Mouse (Mus musculus) Patski (cell line): ENCODE measurements at regions not wholly inside any gene's neighbourhood (a gene's known extent, or its start where the extent isn't known, plus 50 kb on each side); places are given as distances from the start of the nearest gene placed in this dataset.
A peak's percentile ranks its signal among the peaks of the same experiment; 100 is the strongest.
"Not testable (repeated sequence)": the region's sequence is repeated elsewhere in the genome, so short reads cannot be mapped to it uniquely, and the experiment has no call there.

ENCODE experiments used
- ATAC-seq: fragments of 100-300 bp; one replicate; pipeline ENCODE4 v1.8.0; 2021
- CTCF ChIA-PET: fragments of 350-600 bp; sonication (Branson Sonifier 250); formaldehyde crosslinking; loops from one replicate; lab custom pipeline; 2022; ENCODE audit warnings: inconsistent platforms; lab: Charles Lee
- POLR2A ChIA-PET: fragments of 350-600 bp; sonication (Branson Sonifier 250); formaldehyde crosslinking; loops from one replicate; lab custom pipeline; 2022; ENCODE audit warnings: antibody characterized with exemption, inconsistent platforms; lab: Charles Lee
- DNase-seq: peaks from one replicate; pipeline ENCODE4 v3.0.0-alpha.2; 2011; ENCODE audit warnings: low read depth, low spot score
- H3K27me3 ChIP-seq: fragments of 371-371 bp; one replicate; pipeline ENCODE4 v1.5.1; 2021
- CTCF ChIP-seq: fragments of 100-300 bp; IDR thresholded peaks from one replicate; pipeline ENCODE4 v1.5.1; 2021
- in situ Hi-C: fragments of 300-500 bp; cut with MboI; formaldehyde crosslinking; loops from 3 replicates; pipeline ENCODE4 v1.11.1; 2018; ENCODE audit warnings: low pct_unique_long_range_greater_than_20kb, mixed read lengths

- TF ChIP-seq CTCF = no peak
- H3K27me3 ChIP-seq = peaks cover 4% of the 10 kb centered on the region
- POLR2A ChIA-PET = no interaction called here
- ATAC-seq (no peak), DNase-seq (no peak)
- CTCF ChIA-PET = no interaction called here
- in situ Hi-C loops = no loop called here
These were observed 212.2 kb upstream of the Pmfbp1 start for GRCm38 (mm10) chr8:109281598-109281997.

- H3K27me3 ChIP-seq = peaks cover 30% of the 10 kb centered on the region
- ATAC-seq = no peak
- in situ Hi-C loops = no loop called here
- POLR2A ChIA-PET = no interaction called here
- no peak for DNase-seq
- CTCF ChIA-PET = no interaction called here
- no peak for TF ChIP-seq CTCF
These were observed 183.0 kb upstream of the Pmfbp1 start for GRCm38 (mm10) chr8:109310670-109311386.

GRCm38 (mm10) chr8:109311484-109312210, 182.2 kb upstream of the Pmfbp1 start:
- CTCF ChIA-PET = no interaction called here

GRCm38 (mm10) chr8:109312731-109313130, 181.1 kb upstream of the Pmfbp1 start:
- in situ Hi-C loops = no loop called here
- peaks cover 29% of the 10 kb centered on the region for H3K27me3 ChIP-seq
- TF ChIP-seq CTCF = no peak
- CTCF ChIA-PET = no interaction called here
- POLR2A ChIA-PET = interaction anchor here (0.6 kb wide), 1 partner anchor 411 kb away, joined by 3 read pairs; no protein-coding TSS in a partner anchor
- ATAC-seq (peak; percentile 31), DNase-seq (peak; percentile 17)

More at GRCm38 (mm10) chr8:109311484-109312210, 182.2 kb upstream of the Pmfbp1 start:
- in situ Hi-C loops = no loop called here
- ATAC-seq (no peak), DNase-seq (no peak)
- peaks cover 30% of the 10 kb centered on the region for H3K27me3 ChIP-seq
- POLR2A ChIA-PET = no interaction called here
- TF ChIP-seq CTCF = no peak

GRCm38 (mm10) chr8:109320955-109321354, 172.9 kb upstream of the Pmfbp1 start:
- CTCF ChIA-PET = no interaction called here
- POLR2A ChIA-PET = no interaction called here
- in situ Hi-C loops = no loop called here
- no peak for ATAC-seq
- H3K27me3 ChIP-seq = peaks cover 52% of the 10 kb centered on the region
- no peak for DNase-seq
- TF ChIP-seq CTCF = no peak

- in situ Hi-C loops = no loop called here
- CTCF ChIA-PET = no interaction called here
- no peak for TF ChIP-seq CTCF
- no peak for DNase-seq
- ATAC-seq = no peak
- POLR2A ChIA-PET = no interaction called here
- peaks cover 45% of the 10 kb centered on the region for H3K27me3 ChIP-seq
These were observed 170.5 kb upstream of the Pmfbp1 start for GRCm38 (mm10) chr8:109323351-109323750.

GRCm38 (mm10) chr8:109324241-109324640, 169.6 kb upstream of the Pmfbp1 start:
- in situ Hi-C loops = no loop called here
- no peak for TF ChIP-seq CTCF
- DNase-seq (no peak), ATAC-seq (no peak)
- ChIA-PET POLR2A (no interaction called here), CTCF (no interaction called here)
- H3K27me3 ChIP-seq = peaks cover 39% of the 10 kb centered on the region

GRCm38 (mm10) chr8:109336203-109336602, 157.6 kb upstream of the Pmfbp1 start:
- ChIA-PET POLR2A (no interaction called here), CTCF (no interaction called here)
- peaks cover 57% of the 10 kb centered on the region for H3K27me3 ChIP-seq
- no peak for TF ChIP-seq CTCF
- in situ Hi-C loops = no loop called here
- no peak for DNase-seq
- no peak for ATAC-seq

GRCm38 (mm10) chr8:109338220-109338835, 155.5 kb upstream of the Pmfbp1 start:
- in situ Hi-C loops = no loop called here
- TF ChIP-seq CTCF = no peak
- CTCF ChIA-PET = interaction anchor here (1.2 kb wide), 1 partner anchor 9 kb away, joined by 3 read pairs; no protein-coding TSS in a partner anchor
- peaks cover 54% of the 10 kb centered on the region for H3K27me3 ChIP-seq
- POLR2A ChIA-PET = no interaction called here
- ATAC-seq (no peak), DNase-seq (no peak)

- ATAC-seq, POLR2A ChIA-PET, DNase-seq, in situ Hi-C loops, CTCF ChIA-PET: not testable (repeated sequence)
- H3K27me3 ChIP-seq = peaks cover 36% of the 10 kb centered on the region
These were observed 153.2 kb upstream of the Pmfbp1 start for GRCm38 (mm10) chr8:109340647-109341046.

GRCm38 (mm10) chr8:109355168-109355567, 138.7 kb upstream of the Pmfbp1 start:
- POLR2A ChIA-PET = no interaction called here
- H3K27me3 ChIP-seq = peaks cover 16% of the 10 kb centered on the region

More at GRCm38 (mm10) chr8:109355168-109355567, 138.7 kb upstream of the Pmfbp1 start:
- no peak for TF ChIP-seq CTCF
- in situ Hi-C loops = no loop called here
- ATAC-seq (no peak), DNase-seq (no peak)
- CTCF ChIA-PET = no interaction called here
